Mouse (Mus musculus): ENCODE measurements around the gene Igfbp2. TPM values are rescaled to one million over a fixed set of nuclear protein-coding genes. Genes with fewer than 3 reads are reported as not detected.

The Igfbp2 gene
- polyA plus RNA-seq, 1 experiment from 2014 or later: 226 TPM

- peak overlapping the region; percentile 85 for H3K4me3 ChIP-seq
- peaks cover 26% of the 10 kb centered on the region for H3K36me3 ChIP-seq
- H3K27ac ChIP-seq: peak overlapping the region; percentile 73
- peak; percentile 93 for DNase-seq (ENCODE audit: low spot score)
- WGBS: 1% methylated on average over 20 of the region's 20 CpGs
- peaks cover 52% of the 10 kb centered on the region for H3K4me1 ChIP-seq
- no peaks in the 10 kb centered on the region for H3K27me3 ChIP-seq (ENCODE audit: insufficient read depth, poor library complexity, severe bottlenecking)
- H3K9me3 ChIP-seq: no peaks in the 10 kb centered on the region
Measured at GRCm38 (mm10) chr1:72870615-72871336, 46.5 kb downstream of the Igfbp2 start.

- H3K9me3 ChIP-seq: no peaks in the 10 kb centered on the region
- 0% methylated on average over 6 of the region's 6 CpGs for WGBS
- no peak for DNase-seq (ENCODE audit: low spot score)
- no peaks in the 10 kb centered on the region for H3K27me3 ChIP-seq (ENCODE audit: insufficient read depth, poor library complexity, severe bottlenecking)
- H3K27ac ChIP-seq: peak overlapping the region; percentile 82
- H3K36me3 ChIP-seq: peaks cover 22% of the 10 kb centered on the region
- H3K4me3 ChIP-seq: peak overlapping the region; percentile 85
- peaks cover 50% of the 10 kb centered on the region for H3K4me1 ChIP-seq
Measured at GRCm38 (mm10) chr1:72871337-72871696, 47.0 kb downstream of the Igfbp2 start.

GRCm38 (mm10) chr1:72871697-72872411, 47.6 kb downstream of the Igfbp2 start:
- H3K36me3 ChIP-seq: peaks cover 16% of the 10 kb centered on the region; the same call in 1 of the 2 replicates
- peak overlapping the region; percentile 85 for H3K4me3 ChIP-seq
- H3K27me3 ChIP-seq (ENCODE audit: insufficient read depth, poor library complexity, severe bottlenecking): no peaks in the 10 kb centered on the region
- no peaks in the 10 kb centered on the region for H3K9me3 ChIP-seq
- DNase-seq (ENCODE audit: low spot score): no peak
- H3K4me1 ChIP-seq: peaks cover 46% of the 10 kb centered on the region
- peak overlapping the region; percentile 82 for H3K27ac ChIP-seq
- under 1% methylated on average over 34 of the region's 34 CpGs for WGBS

GRCm38 (mm10) chr1:72872521-72872920, 48.2 kb downstream of the Igfbp2 start:
- H3K4me1 ChIP-seq: peaks cover 42% of the 10 kb centered on the region
- peaks cover 13% of the 10 kb centered on the region; the same call in 1 of the 2 replicates for H3K36me3 ChIP-seq
- H3K27ac ChIP-seq: peak overlapping the region; percentile 95
- peak overlapping the region; percentile 85 for H3K4me3 ChIP-seq
- WGBS: 0% methylated on average over 8 of the region's 8 CpGs
- DNase-seq (ENCODE audit: low spot score): peak; percentile 96
- no peaks in the 10 kb centered on the region for H3K9me3 ChIP-seq
- no peaks in the 10 kb centered on the region for H3K27me3 ChIP-seq (ENCODE audit: insufficient read depth, poor library complexity, severe bottlenecking)

GRCm38 (mm10) chr1:72873078-72873477, 48.8 kb downstream of the Igfbp2 start:
- Histone ChIP-seq H3K27me3 (ENCODE audit: insufficient read depth, poor library complexity, severe bottlenecking) (no peaks in the 10 kb centered on the region), H3K36me3 (peaks cover 11% of the 10 kb centered on the region; the same call in 1 of the 2 replicates), H3K4me1 (peaks cover 41% of the 10 kb centered on the region), H3K27ac (peak overlapping the region; percentile 95), H3K9me3 (no peaks in the 10 kb centered on the region), H3K4me3 (peak overlapping the region; percentile 85)
- under 1% methylated on average over 16 of the region's 16 CpGs for WGBS
- DNase-seq (ENCODE audit: low spot score): no peak

- Histone ChIP-seq H3K4me1 (peaks cover 45% of the 10 kb centered on the region), H3K27ac (peak overlapping the region; percentile 95), H3K4me3 (peak overlapping the region; percentile 85), H3K36me3 (peaks cover 7% of the 10 kb centered on the region; the same call in 1 of the 2 replicates), H3K27me3 (ENCODE audit: insufficient read depth, poor library complexity, severe bottlenecking) (no peaks in the 10 kb centered on the region), H3K9me3 (no peaks in the 10 kb centered on the region)
- DNase-seq (ENCODE audit: low spot score): no peak
- WGBS: under 1% methylated on average over 43 of the region's 43 CpGs
Measured at GRCm38 (mm10) chr1:72873511-72874286, 49.4 kb downstream of the Igfbp2 start.

- H3K27me3 ChIP-seq (ENCODE audit: insufficient read depth, poor library complexity, severe bottlenecking): no peaks in the 10 kb centered on the region
- WGBS: under 1% methylated on average over 38 of the region's 38 CpGs
- H3K36me3 ChIP-seq: no peaks in the 10 kb centered on the region
- H3K27ac ChIP-seq: peak within 1 kb of the TSS; percentile 95
- no peaks in the 10 kb centered on the region for H3K9me3 ChIP-seq
- peaks cover 41% of the 10 kb centered on the region for H3K4me1 ChIP-seq
- peak; percentile 91 for DNase-seq (ENCODE audit: low spot score)
- H3K4me3 ChIP-seq: peak within 1 kb of the TSS; percentile 85
Measured at GRCm38 (mm10) chr1:72874287-72875211, 50.2 kb downstream of the Igfbp2 start, which contains the start of gene Igfbp5. TSS of gene Igfbp5 (minus strand) at chr1:72874884.

- Histone ChIP-seq H3K4me1 (peaks cover 33% of the 10 kb centered on the region), H3K4me3 (peak overlapping the region; percentile 85), H3K27ac (peak overlapping the region; percentile 95), H3K9me3 (no peaks in the 10 kb centered on the region), H3K36me3 (no peaks in the 10 kb centered on the region), H3K27me3 (ENCODE audit: insufficient read depth, poor library complexity, severe bottlenecking) (no peaks in the 10 kb centered on the region)
- WGBS: 8% methylated on average over 3 of the region's 3 CpGs
- DNase-seq (ENCODE audit: low spot score): no peak
Measured at GRCm38 (mm10) chr1:72875708-72876107, 51.4 kb downstream of the Igfbp2 start.

GRCm38 (mm10) chr1:72876111-72876510, 51.8 kb downstream of the Igfbp2 start:
- Histone ChIP-seq H3K27ac (peak overlapping the region; percentile 49; the same call in 1 of the 2 replicates), H3K36me3 (no peaks in the 10 kb centered on the region), H3K4me3 (no peak overlapping the region), H3K27me3 (ENCODE audit: insufficient read depth, poor library complexity, severe bottlenecking) (no peaks in the 10 kb centered on the region), H3K4me1 (peaks cover 30% of the 10 kb centered on the region), H3K9me3 (no peaks in the 10 kb centered on the region)
- DNase-seq (ENCODE audit: low spot score): no peak
- WGBS: 46% methylated on average over 3 of the region's 3 CpGs

- Histone ChIP-seq H3K9me3 (no peaks in the 10 kb centered on the region), H3K27me3 (ENCODE audit: insufficient read depth, poor library complexity, severe bottlenecking) (no peaks in the 10 kb centered on the region), H3K4me3 (peak overlapping the region; percentile 35; the same call in 1 of the 2 replicates), H3K27ac (peak overlapping the region; percentile 70; the same call in 1 of the 2 replicates), H3K4me1 (peaks cover 30% of the 10 kb centered on the region), H3K36me3 (no peaks in the 10 kb centered on the region)
- 1% methylated on average over 3 of the region's 3 CpGs for WGBS
- DNase-seq (ENCODE audit: low spot score): no peak
Measured at GRCm38 (mm10) chr1:72877892-72878291, 53.6 kb downstream of the Igfbp2 start.

DNA sequence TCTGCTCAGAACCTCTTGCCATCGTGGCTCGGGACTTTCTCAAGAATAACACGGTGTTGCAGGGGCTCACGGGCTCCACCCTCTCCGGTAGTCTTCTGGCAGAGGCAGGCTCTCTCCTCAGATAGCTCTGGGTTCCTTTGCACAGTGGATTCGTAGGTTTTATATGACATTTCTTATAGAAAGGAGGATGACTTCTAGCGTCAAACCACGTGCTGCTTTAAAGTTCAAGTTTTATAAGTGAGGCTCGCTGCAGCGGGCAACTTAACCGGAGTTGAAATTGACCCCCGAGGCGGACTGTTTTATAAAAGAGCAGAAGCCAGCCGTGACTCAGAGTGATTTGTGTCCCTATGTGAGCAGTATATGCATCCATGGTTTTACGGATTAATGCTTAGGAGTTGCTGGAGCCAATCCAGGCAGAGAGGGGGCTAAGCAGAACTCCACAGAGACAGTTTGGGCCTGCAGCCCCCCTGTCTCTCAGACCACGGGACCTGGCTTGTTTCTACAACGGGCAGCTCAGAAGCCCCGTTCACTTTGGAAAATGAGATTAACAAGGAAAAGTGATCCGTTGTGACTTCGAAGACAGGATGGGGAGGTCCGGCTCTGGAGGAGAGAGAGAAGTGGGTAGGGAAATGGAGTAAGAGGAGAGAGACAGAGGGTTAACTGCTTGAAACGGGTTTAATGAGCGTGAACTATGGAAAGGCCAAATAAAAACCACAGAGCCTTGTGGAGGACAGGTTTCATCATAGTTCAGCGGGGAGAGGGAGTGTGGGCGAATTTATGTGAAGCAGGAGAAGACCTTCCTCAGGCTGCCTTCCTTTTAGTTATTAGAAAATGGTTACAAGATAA, 54.4 kb downstream of the Igfbp2 start:
- Histone ChIP-seq H3K4me1 (peaks cover 30% of the 10 kb centered on the region), H3K27ac (peak overlapping the region; percentile 70), H3K27me3 (ENCODE audit: insufficient read depth, poor library complexity, severe bottlenecking) (no peaks in the 10 kb centered on the region), H3K4me3 (peak overlapping the region; percentile 35; the same call in 1 of the 2 replicates), H3K36me3 (no peaks in the 10 kb centered on the region), H3K9me3 (no peaks in the 10 kb centered on the region)
- DNase-seq (ENCODE audit: low spot score): no peak
- 59% methylated on average over 25 of the region's 25 CpGs for WGBS
